8 mouse cellular contexts compared by ENCODE assay signal in genomic region chr7:49303600-49304411, GRCm38 (mm10).
DNase-seq lines count a peak whose midpoint lies in the region; ATAC-seq lines count a peak whose summit lies in the region.

No protein-coding gene starts in this region.

- peak overlapping the region; percentile 88 for H3K4me2 ChIP-seq in kidney, embryonic 15.5 days
- peak overlapping the region; percentile 69 for H3K4me2 ChIP-seq in hindbrain, embryonic 16.5 days (ENCODE audit: low read length)
- peak overlapping the region; percentile 61 for H3K4me2 ChIP-seq in midbrain, embryonic 12.5 days (replicated peaks)

- H3K27ac ChIP-seq in kidney, embryonic 15.5 days: peak overlapping the region; percentile 51
- H3K27ac ChIP-seq in hindbrain, embryonic 16.5 days (ENCODE audit: low read depth, low read length): no peak overlapping the region
- H3K27ac ChIP-seq in midbrain, embryonic 12.5 days (replicated peaks): no peak overlapping the region

- peak overlapping the region; percentile 52 for H3K9ac ChIP-seq in kidney, embryonic 15.5 days
- peak overlapping the region; percentile 56 for H3K9ac ChIP-seq in hindbrain, embryonic 16.5 days (ENCODE audit: low read depth, low read length)
- peak overlapping the region; percentile 24; the same call in 1 of the 2 replicates for H3K9ac ChIP-seq in midbrain, embryonic 12.5 days (replicated peaks)

- no peak for DNase-seq in kidney, postnatal 14 days
- peak; percentile 69 for DNase-seq in embryo, embryonic 10 days (ENCODE audit: low spot score)
- no peak for DNase-seq in urinary bladder, postnatal 10 days (ENCODE audit: low spot score)
- no peak for DNase-seq in frontal cortex, postnatal 25 days (ENCODE audit: low spot score in 2 of 2)
- DNase-seq in spleen, postnatal 14 days (ENCODE audit: low spot score in 2 of 2): no peak

- H3K4me1 ChIP-seq in kidney, embryonic 15.5 days: peaks cover 38% of the 10 kb centered on the region
- peaks cover 19% of the 10 kb centered on the region for H3K4me1 ChIP-seq in hindbrain, embryonic 16.5 days (ENCODE audit: control insufficient read depth, insufficient read depth, low read depth, low read length)
- peaks cover 16% of the 10 kb centered on the region; the same call in 1 of the 2 replicates for H3K4me1 ChIP-seq in midbrain, embryonic 12.5 days

- H3K27me3 ChIP-seq in kidney, embryonic 15.5 days: 0 out of 2 replicates have a peak, but pooled peaks cover 2% of the 10 kb centered on the region
- no peaks in the 10 kb centered on the region for H3K27me3 ChIP-seq in hindbrain, embryonic 16.5 days (replicated peaks; ENCODE audit: control insufficient read depth, insufficient read depth, low read length)
- H3K27me3 ChIP-seq in midbrain, embryonic 12.5 days: peaks cover 41% of the 10 kb centered on the region

- peak; percentile 75 for ATAC-seq in kidney, embryonic 15.5 days (replicated peaks; ENCODE audit: low FRiP score)
- ATAC-seq in hindbrain, embryonic 16.5 days: peak; percentile 52
- peak; percentile 75 for ATAC-seq in midbrain, embryonic 12.5 days (ENCODE audit: low FRiP score, low read depth)

- H3K9me3 ChIP-seq in kidney, embryonic 15.5 days (replicated peaks): no peaks in the 10 kb centered on the region
- no peaks in the 10 kb centered on the region for H3K9me3 ChIP-seq in hindbrain, embryonic 16.5 days (ENCODE audit: control insufficient read depth, low read length)
- no peaks in the 10 kb centered on the region for H3K9me3 ChIP-seq in midbrain, embryonic 12.5 days

- H3K36me3 ChIP-seq in kidney, embryonic 15.5 days: no peaks in the 10 kb centered on the region
- H3K36me3 ChIP-seq in hindbrain, embryonic 16.5 days (ENCODE audit: control insufficient read depth, insufficient read depth, low read length): no peaks in the 10 kb centered on the region
- H3K36me3 ChIP-seq in midbrain, embryonic 12.5 days: no peaks in the 10 kb centered on the region

- WGBS in kidney, embryonic 15.5 days: 2% methylated on average over 31 of the region's 31 CpGs
- 3% methylated on average over 26 of the region's 31 CpGs for WGBS in hindbrain, embryonic 16.5 days
- WGBS in midbrain, embryonic 12.5 days: under 1% methylated on average over 26 of the region's 31 CpGs

- peak overlapping the region; percentile 51 for H3K4me3 ChIP-seq in kidney, embryonic 15.5 days (replicated peaks)
- H3K4me3 ChIP-seq in hindbrain, embryonic 16.5 days (ENCODE audit: low read length): peak overlapping the region; percentile 26
- peak overlapping the region; percentile 35 for H3K4me3 ChIP-seq in midbrain, embryonic 12.5 days
